Mouse (Mus musculus): ENCODE results near the gene Slc11a1. TPM values are rescaled to one million over a fixed set of nuclear protein-coding genes. Genes with fewer than 3 reads are reported as not detected.

Slc11a1 gene
- polyA plus RNA-seq, 1 experiment = not detected

GRCm38 (mm10) chr1:74381588-74382021 is 6.6 kb downstream of the Slc11a1 start:
- TF ChIP-seq POLR2A (IDR thresholded peaks at IDR 0.05; ENCODE audit: insufficient read depth, low read depth, low read length) = no peak
- TF ChIP-seq CTCF (IDR thresholded peaks at IDR 0.05; ENCODE audit: insufficient read depth, low read depth, low read length) = no peak
- 95% methylated on average over 10 of the region's 10 CpGs for WGBS
- H3K27ac ChIP-seq (ENCODE audit: insufficient read depth, low read depth, low read length) = no peak overlapping the region
- no peak overlapping the region for H3K4me3 ChIP-seq (ENCODE audit: insufficient read depth, low read depth, low read length)
- peaks cover 3% of the 10 kb centered on the region for H3K4me1 ChIP-seq (ENCODE audit: control insufficient read depth, insufficient read depth, low read length)

GRCm38 (mm10) chr1:74383385-74383784 is 8.4 kb downstream of the Slc11a1 start:
- H3K27ac ChIP-seq (ENCODE audit: insufficient read depth, low read depth, low read length) = no peak overlapping the region
- WGBS = 93% methylated on average over 13 of the region's 13 CpGs
- H3K4me1 ChIP-seq (ENCODE audit: control insufficient read depth, insufficient read depth, low read length) = peaks cover 6% of the 10 kb centered on the region
- no peak overlapping the region for H3K4me3 ChIP-seq (ENCODE audit: insufficient read depth, low read depth, low read length)
- TF ChIP-seq POLR2A (IDR thresholded peaks at IDR 0.05; ENCODE audit: insufficient read depth, low read depth, low read length) = no peak
- TF ChIP-seq CTCF (IDR thresholded peaks at IDR 0.05; ENCODE audit: insufficient read depth, low read depth, low read length) = no peak

GRCm38 (mm10) chr1:74384525-74384924 is 9.5 kb downstream of the Slc11a1 start:
- 87% methylated on average over 8 of the region's 8 CpGs for WGBS
- no peak overlapping the region for H3K4me3 ChIP-seq (ENCODE audit: insufficient read depth, low read depth, low read length)
- H3K4me1 ChIP-seq (ENCODE audit: control insufficient read depth, insufficient read depth, low read length) = peaks cover 7% of the 10 kb centered on the region
- no peak overlapping the region for H3K27ac ChIP-seq (ENCODE audit: insufficient read depth, low read depth, low read length)
- no peak for TF ChIP-seq POLR2A (IDR thresholded peaks at IDR 0.05; ENCODE audit: insufficient read depth, low read depth, low read length)
- no peak for TF ChIP-seq CTCF (IDR thresholded peaks at IDR 0.05; ENCODE audit: insufficient read depth, low read depth, low read length)

- Histone ChIP-seq H3K27ac (ENCODE audit: insufficient read depth, low read depth, low read length) (no peak overlapping the region), H3K4me3 (ENCODE audit: insufficient read depth, low read depth, low read length) (no peak overlapping the region), H3K4me1 (ENCODE audit: control insufficient read depth, insufficient read depth, low read length) (peaks cover 13% of the 10 kb centered on the region)
- TF ChIP-seq CTCF (IDR thresholded peaks at IDR 0.05; ENCODE audit: insufficient read depth, low read depth, low read length) = no peak
- no peak for TF ChIP-seq POLR2A (IDR thresholded peaks at IDR 0.05; ENCODE audit: insufficient read depth, low read depth, low read length)
- WGBS = 97% methylated on average over 10 of the region's 10 CpGs
Observed at GRCm38 (mm10) chr1:74385064-74385463, 10.1 kb downstream of the Slc11a1 start.

- WGBS = 90% methylated on average over 8 of the region's 8 CpGs
- TF ChIP-seq POLR2A (IDR thresholded peaks at IDR 0.05; ENCODE audit: insufficient read depth, low read depth, low read length) = no peak
- Histone ChIP-seq H3K27ac (ENCODE audit: insufficient read depth, low read depth, low read length) (no peak overlapping the region), H3K4me3 (ENCODE audit: insufficient read depth, low read depth, low read length) (no peak overlapping the region), H3K4me1 (ENCODE audit: control insufficient read depth, insufficient read depth, low read length) (peaks cover 17% of the 10 kb centered on the region)
Observed at GRCm38 (mm10) chr1:74385531-74385930, 10.5 kb downstream of the Slc11a1 start.

GRCm38 (mm10) chr1:74386363-74386713 is 11.3 kb downstream of the Slc11a1 start:
- WGBS = 19% methylated on average over 7 of the region's 10 CpGs
- Histone ChIP-seq H3K4me3 (ENCODE audit: insufficient read depth, low read depth, low read length) (peak overlapping the region; percentile 99), H3K27ac (ENCODE audit: insufficient read depth, low read depth, low read length) (peak overlapping the region; percentile 100), H3K4me1 (ENCODE audit: control insufficient read depth, insufficient read depth, low read length) (peaks cover 18% of the 10 kb centered on the region)
- TF ChIP-seq CTCF (IDR thresholded peaks at IDR 0.05; ENCODE audit: insufficient read depth, low read depth, low read length) (no peak), POLR2A (IDR thresholded peaks at IDR 0.05; ENCODE audit: insufficient read depth, low read depth, low read length) (no peak)

GRCm38 (mm10) chr1:74386714-74387385 is 11.9 kb downstream of the Slc11a1 start:
- WGBS = under 1% methylated on average over 26 of the region's 26 CpGs
- Histone ChIP-seq H3K4me1 (ENCODE audit: control insufficient read depth, insufficient read depth, low read length) (peaks cover 18% of the 10 kb centered on the region), H3K27ac (ENCODE audit: insufficient read depth, low read depth, low read length) (peak overlapping the region; percentile 100), H3K4me3 (ENCODE audit: insufficient read depth, low read depth, low read length) (peak overlapping the region; percentile 99)
- TF ChIP-seq CTCF (IDR thresholded peaks at IDR 0.05; ENCODE audit: insufficient read depth, low read depth, low read length) = peak; percentile 81; the same call in 1 of the 2 replicates
- TF ChIP-seq POLR2A (IDR thresholded peaks at IDR 0.05; ENCODE audit: insufficient read depth, low read depth, low read length) = peak; percentile 48; the same call in 1 of the 2 replicates

- TF ChIP-seq CTCF (IDR thresholded peaks at IDR 0.05; ENCODE audit: insufficient read depth, low read depth, low read length) = no peak
- no peak for TF ChIP-seq POLR2A (IDR thresholded peaks at IDR 0.05; ENCODE audit: insufficient read depth, low read depth, low read length)
- peak overlapping the region; percentile 100 for H3K27ac ChIP-seq (ENCODE audit: insufficient read depth, low read depth, low read length)
- WGBS = 45% methylated on average over 15 of the region's 15 CpGs
- peak overlapping the region; percentile 99 for H3K4me3 ChIP-seq (ENCODE audit: insufficient read depth, low read depth, low read length)
- H3K4me1 ChIP-seq (ENCODE audit: control insufficient read depth, insufficient read depth, low read length) = peaks cover 21% of the 10 kb centered on the region
Observed at GRCm38 (mm10) chr1:74387386-74387988, 12.5 kb downstream of the Slc11a1 start.

GRCm38 (mm10) chr1:74388398-74388920 is 13.5 kb downstream of the Slc11a1 start:
- TF ChIP-seq POLR2A (IDR thresholded peaks at IDR 0.05; ENCODE audit: insufficient read depth, low read depth, low read length) (no peak), CTCF (IDR thresholded peaks at IDR 0.05; ENCODE audit: insufficient read depth, low read depth, low read length) (no peak)
- H3K27ac ChIP-seq (ENCODE audit: insufficient read depth, low read depth, low read length) = no peak overlapping the region
- peaks cover 29% of the 10 kb centered on the region for H3K4me1 ChIP-seq (ENCODE audit: control insufficient read depth, insufficient read depth, low read length)
- WGBS = 86% methylated on average over 7 of the region's 7 CpGs
- no peak overlapping the region for H3K4me3 ChIP-seq (ENCODE audit: insufficient read depth, low read depth, low read length)
